Mouse (Mus musculus): Measurements from ENCODE around the gene Rplp2.
"Not testable (repeated sequence)": the region's sequence is repeated elsewhere in the genome, so short reads cannot be mapped to it uniquely, and the experiment has no call there.

The Rplp2 gene

GRCm38 (mm10) chr7:141443081-141443821, 3.9 kb upstream of the Rplp2 start:
- in situ Hi-C loops (cut with MboI, MseI): no loop called here

- in situ Hi-C loops (cut with MboI, MseI): no loop called here
These were observed 3.3 kb upstream of the Rplp2 start, which contains the start of gene Pidd1 for GRCm38 (mm10) chr7:141443828-141444237. Pidd1 (minus strand) TSS chr7:141444025.

GRCm38 (mm10) chr7:141446374-141446773, 796 bp upstream of the Rplp2 start:
- in situ Hi-C loops (cut with MboI, MseI): not testable (repeated sequence)

GRCm38 (mm10) chr7:141451928-141452327, 4.8 kb downstream of the Rplp2 start:
- in situ Hi-C loops (cut with MboI, MseI): no loop called here

GRCm38 (mm10) chr7:141453636-141454035, 6.5 kb downstream of the Rplp2 start:
- in situ Hi-C loops (cut with MboI, MseI): no loop called here

DNA sequence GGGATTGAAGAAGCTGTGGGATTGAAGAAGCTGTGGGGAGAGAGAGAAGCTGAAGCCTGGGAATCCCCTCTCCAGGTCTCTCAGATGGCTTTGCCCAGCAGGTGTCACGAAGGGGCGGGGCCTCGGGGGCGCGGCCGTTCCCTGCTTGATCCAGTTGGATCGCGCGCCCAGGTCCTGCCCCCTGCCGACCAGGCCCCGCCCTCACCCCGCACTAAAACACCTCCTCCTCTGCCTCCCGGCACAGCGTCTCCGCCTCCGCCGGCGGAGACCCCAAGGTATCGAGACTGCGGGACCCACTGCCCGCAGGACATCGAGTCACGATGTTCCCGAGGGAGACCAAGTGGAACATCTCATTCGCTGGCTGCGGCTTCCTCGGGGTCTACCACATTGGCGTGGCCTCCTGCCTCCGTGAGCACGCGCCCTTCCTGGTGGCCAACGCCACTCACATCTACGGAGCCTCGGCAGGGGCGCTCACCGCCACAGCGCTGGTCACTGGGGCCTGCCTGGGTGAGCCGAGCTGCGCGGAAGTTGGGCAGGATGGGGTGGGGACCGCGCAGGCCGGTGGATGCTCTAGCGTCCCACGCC, 7.9 kb downstream of the Rplp2 start, which contains the start of gene Pnpla2:
Gene Pnpla2, plus strand, starts transcription at position 232 of the 585 bp plus-strand sequence.
- in situ Hi-C loops (cut with MboI, MseI): no loop called here

DNA sequence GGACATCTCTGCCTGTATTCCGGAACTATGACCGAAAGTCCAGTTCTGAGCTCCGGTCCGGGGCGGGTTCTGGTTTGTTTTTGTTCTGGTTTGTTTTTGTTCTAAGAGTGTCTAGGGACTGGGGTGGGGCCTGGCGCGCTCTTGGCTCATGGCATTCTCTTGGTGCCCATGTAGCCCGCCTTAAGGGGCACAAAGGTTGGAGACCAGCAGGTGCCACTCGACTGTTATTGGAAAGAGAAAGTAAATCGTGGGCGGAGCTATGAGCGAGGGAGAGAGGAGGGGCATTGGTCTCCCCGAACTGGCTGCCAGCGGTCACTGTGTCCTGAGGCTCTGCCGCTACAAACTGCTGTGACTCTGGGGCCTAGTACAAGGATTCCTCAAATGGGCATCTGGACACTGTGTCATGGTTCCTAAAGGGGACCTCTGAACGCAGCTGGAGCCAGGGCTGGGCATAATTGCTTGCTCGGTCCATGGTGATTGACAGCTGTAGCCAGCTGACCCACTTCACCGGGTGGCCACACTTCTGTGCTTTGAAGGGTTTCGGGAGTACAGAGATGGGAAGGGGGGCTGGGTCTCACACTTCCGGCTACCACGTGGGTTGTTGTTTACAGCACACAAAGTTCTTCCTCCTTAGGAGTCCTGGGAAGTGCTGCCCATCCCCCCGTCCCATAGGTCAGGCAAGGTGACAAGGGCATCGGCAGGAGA, 8.6 kb downstream of the Rplp2 start:
- in situ Hi-C loops (cut with MboI, MseI): no loop called here

DNA sequence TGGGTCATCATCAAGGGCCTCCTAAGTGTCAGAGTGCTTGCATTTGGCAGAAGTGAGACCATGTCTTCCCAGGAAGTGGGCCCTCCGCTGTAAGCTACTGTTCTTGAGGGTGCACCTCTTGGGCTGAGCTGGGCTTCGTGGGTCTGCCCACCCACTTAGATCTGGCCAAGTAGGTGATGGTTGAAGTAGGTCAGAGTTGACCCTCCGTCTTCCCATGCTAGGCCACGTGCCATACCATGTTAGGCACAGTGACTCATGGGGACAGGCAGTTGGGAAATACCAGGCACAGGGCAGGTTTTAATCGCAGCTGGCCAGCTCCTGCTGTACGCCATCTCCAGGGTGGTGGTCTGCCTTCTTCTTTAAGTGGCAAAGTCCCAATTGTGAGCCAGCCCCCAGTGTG, 9.6 kb downstream of the Rplp2 start:
- in situ Hi-C loops (cut with MboI, MseI): no loop called here

GRCm38 (mm10) chr7:141457236-141457635, 10.1 kb downstream of the Rplp2 start:
- in situ Hi-C loops (cut with MboI, MseI): no loop called here

DNA sequence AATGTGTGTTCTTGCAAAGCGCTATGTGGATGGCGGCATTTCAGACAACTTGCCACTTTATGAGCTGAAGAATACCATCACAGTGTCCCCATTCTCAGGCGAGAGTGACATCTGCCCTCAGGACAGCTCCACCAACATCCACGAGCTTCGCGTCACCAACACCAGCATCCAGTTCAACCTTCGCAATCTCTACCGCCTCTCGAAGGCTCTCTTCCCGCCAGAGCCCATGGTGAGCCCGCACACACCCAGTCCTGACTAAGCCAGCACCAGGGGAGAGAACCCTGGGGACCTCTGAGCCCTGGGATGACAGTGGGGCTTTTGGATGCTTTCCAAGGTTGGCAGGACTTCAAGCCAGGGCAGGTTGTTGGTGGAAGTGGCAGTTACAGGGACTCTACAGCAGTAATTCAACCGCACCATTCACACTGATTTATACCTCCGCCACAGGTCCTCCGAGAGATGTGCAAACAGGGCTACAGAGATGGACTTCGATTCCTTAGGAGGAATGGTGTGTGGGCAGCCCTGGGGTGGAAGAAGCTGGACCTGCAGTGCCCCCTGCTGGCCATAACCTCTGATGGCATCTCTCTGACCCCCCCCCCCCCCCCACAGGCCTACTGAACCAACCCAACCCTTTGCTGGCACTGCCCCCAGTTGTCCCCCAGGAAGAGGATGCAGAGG, 11.0 kb downstream of the Rplp2 start:
- in situ Hi-C loops (cut with MboI, MseI): no loop called here

DNA sequence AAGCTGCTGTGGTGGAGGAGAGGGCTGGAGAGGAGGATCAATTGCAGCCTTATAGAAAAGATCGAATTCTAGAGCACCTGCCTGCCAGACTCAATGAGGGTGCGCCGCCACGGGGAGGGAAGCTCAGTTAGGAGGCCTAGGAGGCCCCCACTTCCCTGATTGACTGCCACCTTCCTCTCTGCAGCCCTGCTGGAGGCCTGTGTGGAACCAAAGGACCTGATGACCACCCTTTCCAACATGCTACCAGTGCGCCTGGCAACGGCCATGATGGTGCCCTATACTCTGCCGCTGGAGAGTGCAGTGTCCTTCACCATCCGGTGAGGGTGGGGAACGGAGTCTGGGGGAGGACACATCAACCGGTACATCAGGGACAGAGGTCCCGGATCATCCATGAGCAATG, 11.5 kb downstream of the Rplp2 start:
- in situ Hi-C loops (cut with MboI, MseI): no loop called here

DNA sequence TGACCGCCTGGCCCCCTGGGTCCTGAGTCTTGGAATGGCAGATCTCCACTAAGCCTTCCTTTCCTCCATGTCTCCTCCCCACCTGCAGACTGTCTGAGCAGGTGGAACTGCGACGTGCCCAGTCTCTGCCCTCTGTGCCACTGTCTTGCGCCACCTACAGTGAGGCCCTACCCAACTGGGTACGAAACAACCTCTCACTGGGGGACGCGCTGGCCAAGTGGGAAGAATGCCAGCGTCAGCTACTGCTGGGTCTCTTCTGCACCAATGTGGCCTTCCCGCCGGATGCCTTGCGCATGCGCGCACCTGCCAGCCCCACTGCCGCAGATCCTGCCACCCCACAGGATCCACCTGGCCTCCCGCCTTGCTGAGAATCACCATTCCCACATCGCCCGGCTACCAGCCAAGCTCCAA, 12.1 kb downstream of the Rplp2 start:
- in situ Hi-C loops (cut with MboI, MseI): no loop called here

- in situ Hi-C loops (cut with MboI, MseI): no loop called here
These were observed 12.8 kb downstream of the Rplp2 start for GRCm38 (mm10) chr7:141460001-141460390.

GRCm38 (mm10) chr7:141460391-141461113, 13.4 kb downstream of the Rplp2 start, which contains the start of gene Cracr2b:
Cracr2b (plus strand) TSS chr7:141461094.
- in situ Hi-C loops (cut with MboI, MseI): no loop called here

DNA sequence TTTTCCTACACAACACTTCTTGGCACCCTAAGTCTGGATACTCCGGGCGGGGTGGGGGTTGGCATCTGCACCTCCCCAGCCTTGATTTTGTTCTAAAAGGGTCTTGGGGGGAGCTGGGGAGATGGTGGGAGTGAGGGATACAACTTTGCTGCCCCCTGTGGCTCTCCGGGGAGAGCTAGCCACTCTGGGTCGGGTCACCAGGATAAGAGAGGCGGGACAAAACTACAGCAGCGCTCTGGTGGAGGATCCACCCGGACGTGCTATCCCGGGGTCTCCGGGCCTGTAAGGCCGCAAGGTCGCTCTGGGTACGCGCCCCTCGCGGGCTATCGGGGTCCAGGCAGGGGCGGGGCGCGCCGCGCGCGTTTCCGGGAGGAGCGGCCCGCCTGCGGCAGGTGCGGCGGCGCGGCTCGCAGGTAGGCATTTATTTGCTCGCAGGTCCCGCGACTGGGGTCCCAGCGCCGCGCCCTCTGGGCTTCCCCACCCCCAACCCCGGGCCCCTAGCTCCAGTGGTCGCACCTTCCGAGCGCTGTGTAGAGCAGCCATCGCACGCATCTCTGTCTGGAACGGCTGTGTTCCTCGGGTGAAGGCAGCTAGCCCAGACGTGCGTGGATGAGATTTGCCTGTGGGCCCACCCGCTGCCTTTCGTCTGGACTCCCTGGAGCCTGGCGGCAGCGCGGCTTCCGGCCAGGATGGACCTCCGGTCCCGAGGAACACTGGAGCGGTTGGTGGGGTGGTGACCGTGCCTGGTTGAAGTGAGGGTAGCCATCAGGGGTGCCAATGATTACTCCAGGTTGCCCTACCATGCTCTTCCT, 14.6 kb downstream of the Rplp2 start:
- in situ Hi-C loops (cut with MboI, MseI): no loop called here

GRCm38 (mm10) chr7:141462333-141462821, 15.2 kb downstream of the Rplp2 start:
- in situ Hi-C loops (cut with MboI, MseI): no loop called here

GRCm38 (mm10) chr7:141463824-141464602, 16.8 kb downstream of the Rplp2 start:
- in situ Hi-C loops (cut with MboI, MseI): no loop called here

GRCm38 (mm10) chr7:141464603-141465201, 17.5 kb downstream of the Rplp2 start:
- in situ Hi-C loops (cut with MboI, MseI): no loop called here
